Mouse (Mus musculus): ENCODE data around the gene Esr1. TPM values are rescaled to one million over a fixed set of nuclear protein-coding genes. Genes with fewer than 3 reads are reported as not detected.

Esr1 gene
- polyA plus RNA-seq, 1 experiment from 2014 or later, result 0.45 TPM

GRCm38 (mm10) chr10:4787003-4787628 is 175.7 kb downstream of the Esr1 start:
- 92% methylated on average over 5 of the region's 5 CpGs for WGBS
- no peaks in the 10 kb centered on the region for H3K9me3 ChIP-seq

GRCm38 (mm10) chr10:4798268-4798808 is 186.9 kb downstream of the Esr1 start:
- Histone ChIP-seq H3K9ac (no peak overlapping the region), H3K27ac (replicated peaks) (no peak overlapping the region), H3K36me3 (no peaks in the 10 kb centered on the region), H3K27me3 (no peaks in the 10 kb centered on the region), H3K4me2 (no peak overlapping the region), H3K4me3 (no peak overlapping the region), H3K9me3 (no peaks in the 10 kb centered on the region), H3K4me1 (replicated peaks) (no peaks in the 10 kb centered on the region)
- ATAC-seq (ENCODE audit: low FRiP score, low read depth), result no peak
- WGBS, result 76% methylated on average over 3 of the region's 3 CpGs

More at GRCm38 (mm10) chr10:4787003-4787628, 175.7 kb downstream of the Esr1 start:
- no peak overlapping the region for H3K4me2 ChIP-seq
- H3K27ac ChIP-seq (replicated peaks), result no peak overlapping the region
- no peak overlapping the region for H3K9ac ChIP-seq
- no peak for ATAC-seq (ENCODE audit: low FRiP score, low read depth)
- H3K4me1 ChIP-seq (replicated peaks), result no peaks in the 10 kb centered on the region
- no peaks in the 10 kb centered on the region for H3K36me3 ChIP-seq
- no peak overlapping the region for H3K4me3 ChIP-seq
- no peaks in the 10 kb centered on the region for H3K27me3 ChIP-seq

GRCm38 (mm10) chr10:4824366-4824765 is 213.0 kb downstream of the Esr1 start:
- H3K36me3 ChIP-seq, result no peaks in the 10 kb centered on the region
- H3K4me3 ChIP-seq, result no peak overlapping the region
- no peaks in the 10 kb centered on the region for H3K4me1 ChIP-seq (replicated peaks)
- H3K9ac ChIP-seq, result no peak overlapping the region
- no peak for ATAC-seq (ENCODE audit: low FRiP score, low read depth)
- no peaks in the 10 kb centered on the region for H3K27me3 ChIP-seq
- no peak overlapping the region for H3K27ac ChIP-seq (replicated peaks)
- no peak overlapping the region for H3K4me2 ChIP-seq
- 91% methylated on average over 5 of the region's 5 CpGs for WGBS
- H3K9me3 ChIP-seq, result no peaks in the 10 kb centered on the region

- no peak overlapping the region for H3K4me3 ChIP-seq
- H3K4me1 ChIP-seq (replicated peaks), result no peaks in the 10 kb centered on the region
- no peak overlapping the region for H3K9ac ChIP-seq
- H3K27me3 ChIP-seq, result no peaks in the 10 kb centered on the region
- peak; percentile 54; the same call in 1 of the 2 replicates for ATAC-seq (ENCODE audit: low FRiP score, low read depth)
- WGBS, result 78% methylated on average over 6 of the region's 6 CpGs
- no peak overlapping the region for H3K27ac ChIP-seq (replicated peaks)
- no peak overlapping the region for H3K4me2 ChIP-seq
- H3K9me3 ChIP-seq, result no peaks in the 10 kb centered on the region
- H3K36me3 ChIP-seq, result no peaks in the 10 kb centered on the region
Observed at GRCm38 (mm10) chr10:4830592-4830991, 219.2 kb downstream of the Esr1 start.

GRCm38 (mm10) chr10:4838099-4838498 is 226.7 kb downstream of the Esr1 start:
- no peak overlapping the region for H3K9ac ChIP-seq
- no peak overlapping the region for H3K4me2 ChIP-seq
- no peaks in the 10 kb centered on the region for H3K27me3 ChIP-seq
- 85% methylated on average over 4 of the region's 4 CpGs for WGBS
- no peak overlapping the region for H3K4me3 ChIP-seq
- no peak overlapping the region for H3K27ac ChIP-seq (replicated peaks)
- H3K36me3 ChIP-seq, result no peaks in the 10 kb centered on the region
- H3K9me3 ChIP-seq, result no peaks in the 10 kb centered on the region
- H3K4me1 ChIP-seq (replicated peaks), result no peaks in the 10 kb centered on the region
- no peak for ATAC-seq (ENCODE audit: low FRiP score, low read depth)

- no peak for ATAC-seq (ENCODE audit: low FRiP score, low read depth)
- Histone ChIP-seq H3K4me3 (no peak overlapping the region), H3K27ac (replicated peaks) (no peak overlapping the region), H3K27me3 (no peaks in the 10 kb centered on the region), H3K4me1 (replicated peaks) (no peaks in the 10 kb centered on the region), H3K36me3 (no peaks in the 10 kb centered on the region), H3K4me2 (no peak overlapping the region), H3K9me3 (no peaks in the 10 kb centered on the region; the same call in 1 of the 2 replicates), H3K9ac (no peak overlapping the region)
Observed at GRCm38 (mm10) chr10:4841039-4841438, 229.6 kb downstream of the Esr1 start.

GRCm38 (mm10) chr10:4847523-4847922 is 236.1 kb downstream of the Esr1 start:
- H3K36me3 ChIP-seq, result no peaks in the 10 kb centered on the region
- no peak overlapping the region for H3K27ac ChIP-seq (replicated peaks)
- no peak overlapping the region for H3K9ac ChIP-seq
- no peaks in the 10 kb centered on the region; the same call in 1 of the 2 replicates for H3K9me3 ChIP-seq
- no peak overlapping the region for H3K4me2 ChIP-seq
- WGBS, result 68% methylated on average over 2 of the region's 2 CpGs
- H3K4me3 ChIP-seq, result no peak overlapping the region
- no peaks in the 10 kb centered on the region for H3K4me1 ChIP-seq (replicated peaks)
- ATAC-seq (ENCODE audit: low FRiP score, low read depth), result no peak
- no peaks in the 10 kb centered on the region for H3K27me3 ChIP-seq

GRCm38 (mm10) chr10:4849881-4850280 is 238.5 kb downstream of the Esr1 start:
- 85% methylated on average over 3 of the region's 3 CpGs for WGBS
- Histone ChIP-seq H3K9me3 (no peaks in the 10 kb centered on the region), H3K4me3 (no peak overlapping the region), H3K4me2 (no peak overlapping the region), H3K4me1 (replicated peaks) (no peaks in the 10 kb centered on the region), H3K27ac (replicated peaks) (no peak overlapping the region), H3K36me3 (no peaks in the 10 kb centered on the region), H3K9ac (no peak overlapping the region), H3K27me3 (no peaks in the 10 kb centered on the region)
- no peak for ATAC-seq (ENCODE audit: low FRiP score, low read depth)

- H3K4me1 ChIP-seq (replicated peaks), result no peaks in the 10 kb centered on the region
- H3K27ac ChIP-seq (replicated peaks), result no peak overlapping the region
- H3K27me3 ChIP-seq, result no peaks in the 10 kb centered on the region
- H3K9me3 ChIP-seq, result no peaks in the 10 kb centered on the region
- ATAC-seq (ENCODE audit: low FRiP score, low read depth), result no peak
- no peaks in the 10 kb centered on the region for H3K36me3 ChIP-seq
- H3K4me2 ChIP-seq, result no peak overlapping the region
- 47% methylated on average over 8 of the region's 8 CpGs for WGBS
- H3K4me3 ChIP-seq, result no peak overlapping the region
- no peak overlapping the region for H3K9ac ChIP-seq
Observed at GRCm38 (mm10) chr10:4875076-4875737, 263.8 kb downstream of the Esr1 start.

- ATAC-seq (ENCODE audit: low FRiP score, low read depth), result no peak
Observed at GRCm38 (mm10) chr10:4881391-4881790, 270.0 kb downstream of the Esr1 start.

GRCm38 (mm10) chr10:4885506-4885905 is 274.1 kb downstream of the Esr1 start:
- Histone ChIP-seq H3K4me3 (no peak overlapping the region), H3K36me3 (no peaks in the 10 kb centered on the region), H3K9ac (no peak overlapping the region), H3K4me2 (no peak overlapping the region), H3K27ac (replicated peaks) (no peak overlapping the region), H3K27me3 (no peaks in the 10 kb centered on the region), H3K9me3 (no peaks in the 10 kb centered on the region), H3K4me1 (replicated peaks) (no peaks in the 10 kb centered on the region)
- ATAC-seq (ENCODE audit: low FRiP score, low read depth), result no peak
- WGBS, result 74% methylated on average over 3 of the region's 3 CpGs

More at GRCm38 (mm10) chr10:4881391-4881790, 270.0 kb downstream of the Esr1 start:
- no peak overlapping the region for H3K4me3 ChIP-seq
- WGBS, result 54% methylated on average over 1 of the region's 1 CpGs
- H3K4me2 ChIP-seq, result no peak overlapping the region
- H3K27me3 ChIP-seq, result no peaks in the 10 kb centered on the region
- H3K36me3 ChIP-seq, result no peaks in the 10 kb centered on the region
- no peak overlapping the region for H3K9ac ChIP-seq
- no peaks in the 10 kb centered on the region for H3K4me1 ChIP-seq (replicated peaks)
- no peak overlapping the region for H3K27ac ChIP-seq (replicated peaks)
- no peaks in the 10 kb centered on the region for H3K9me3 ChIP-seq

GRCm38 (mm10) chr10:4885961-4886360 is 274.6 kb downstream of the Esr1 start:
- Histone ChIP-seq H3K4me1 (replicated peaks) (no peaks in the 10 kb centered on the region), H3K27ac (replicated peaks) (no peak overlapping the region), H3K27me3 (no peaks in the 10 kb centered on the region), H3K36me3 (no peaks in the 10 kb centered on the region), H3K4me3 (no peak overlapping the region), H3K9me3 (no peaks in the 10 kb centered on the region), H3K9ac (no peak overlapping the region), H3K4me2 (no peak overlapping the region)
- peak; percentile 45; the same call in 1 of the 2 replicates for ATAC-seq (ENCODE audit: low FRiP score, low read depth)
- WGBS, result 76% methylated on average over 8 of the region's 8 CpGs
